Mouse (Mus musculus) lung, postnatal 0 days (tissue): ENCODE data around the gene Pros1.

Source experiments
- CTCF ChIP-seq: IDR thresholded peaks from 2 replicates; pipeline ENCODE4 v1.5.1; 2016; ENCODE audit warnings: antibody characterized with exemption, mild to moderate bottlenecking
- EP300 ChIP-seq: IDR thresholded peaks from 2 replicates; pipeline ENCODE4 v1.6.1; 2016; ENCODE audit warnings: antibody characterized with exemption, mild to moderate bottlenecking, control low read depth

GRCm38 (mm10) chr16:62942418-62943410 lies 88.6 kb downstream of the Pros1 start:
- no peak for TF ChIP-seq EP300
- TF ChIP-seq CTCF = no peak
